Mouse (Mus musculus) heart, embryonic 10.5 days (tissue): ENCODE measurements at regions not wholly inside any gene's neighbourhood (a gene's known extent, or its start where the extent isn't known, plus 50 kb on each side); places are given as distances from the start of the nearest gene placed in this dataset.
"Not testable (repeated sequence)": the region's sequence is repeated elsewhere in the genome, so short reads cannot be mapped to it uniquely, and the experiment has no call there.

Source experiments
- DNase-seq: peaks from one replicate; pipeline ENCODE4 v3.0.0-alpha.2; 2017; ENCODE audit warnings: low spot score
- H3K27ac ChIP-seq: fragments of 300-500 bp; sonication (generic); 2 replicates; pipeline ENCODE4 v1.5.1; 2016; ENCODE audit warnings: mild to moderate bottlenecking
- H3K27me3 ChIP-seq: fragments of 300-500 bp; sonication (generic); 2 replicates; pipeline ENCODE4 v1.6.1; 2016; ENCODE audit warnings: mild to moderate bottlenecking; ENCODE audit not compliant: poor library complexity, insufficient read depth, severe bottlenecking
- H3K36me3 ChIP-seq: fragments of 300-500 bp; sonication (generic); 2 replicates; pipeline ENCODE4 v1.6.1; 2016; ENCODE audit warnings: mild to moderate bottlenecking, moderate library complexity
- H3K4me1 ChIP-seq: fragments of 300-500 bp; sonication (generic); 2 replicates; pipeline ENCODE4 v1.6.1; 2016; ENCODE audit warnings: mild to moderate bottlenecking
- H3K4me3 ChIP-seq: fragments of 300-500 bp; sonication (generic); 2 replicates; pipeline ENCODE4 v1.5.1; 2016; ENCODE audit warnings: mild to moderate bottlenecking, moderate library complexity
- H3K9me3 ChIP-seq: fragments of 300-500 bp; sonication (generic); 2 replicates; pipeline ENCODE4 v1.6.1; 2016; ENCODE audit warnings: mild to moderate bottlenecking, moderate library complexity
- WGBS: fragments of 180-500 bp; shearing (Covaris S2); methylation state at CpG from one replicate; pipeline ENCODE4 v1.1.7; 2016; 5-methylcytosine and 5-hydroxymethylcytosine counted together

DNA sequence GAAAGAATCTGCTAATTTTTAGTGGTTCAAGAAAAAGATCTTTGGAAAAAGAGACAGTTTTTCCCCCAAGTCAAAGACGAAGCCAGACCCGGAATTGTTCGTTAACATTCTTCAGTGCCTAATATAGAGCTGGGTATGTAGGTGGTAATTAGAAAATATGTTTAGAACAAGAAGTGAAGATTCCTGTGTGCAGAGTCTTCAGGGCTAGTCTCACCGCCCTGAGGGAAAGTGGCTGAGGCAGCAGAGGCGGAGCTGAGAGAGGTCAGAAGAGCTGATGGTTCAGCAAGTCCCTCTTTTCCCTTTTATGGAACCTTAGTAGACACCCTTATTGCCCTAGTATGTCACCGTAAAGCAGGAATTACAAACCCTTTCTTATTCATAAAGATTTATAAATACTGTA lies 232.0 kb downstream of the Pten start:
- 77% methylated on average over 6 of the region's 6 CpGs for WGBS
- DNase-seq = no peak
- H3K36me3 ChIP-seq = no peaks in the 10 kb centered on the region
- H3K27me3 ChIP-seq = no peaks in the 10 kb centered on the region
- no peaks in the 10 kb centered on the region for H3K9me3 ChIP-seq
- H3K27ac ChIP-seq = no peak overlapping the region
- no peaks in the 10 kb centered on the region for H3K4me1 ChIP-seq
- no peak overlapping the region for H3K4me3 ChIP-seq

- Histone ChIP-seq H3K36me3 (no peaks in the 10 kb centered on the region), H3K4me1 (no peaks in the 10 kb centered on the region), H3K9me3 (no peaks in the 10 kb centered on the region), H3K4me3 (no peak overlapping the region), H3K27ac (no peak overlapping the region), H3K27me3 (no peaks in the 10 kb centered on the region)
- 75% methylated on average over 6 of the region's 6 CpGs for WGBS
- no peak for DNase-seq
These were observed 233.3 kb downstream of the Pten start for GRCm38 (mm10) chr19:32990576-32990975.

- no peak for DNase-seq
- WGBS = 73% methylated on average over 3 of the region's 3 CpGs
- no peaks in the 10 kb centered on the region for H3K4me1 ChIP-seq
These were observed 241.4 kb downstream of the Pten start for GRCm38 (mm10) chr19:32998576-32999170.

DNA sequence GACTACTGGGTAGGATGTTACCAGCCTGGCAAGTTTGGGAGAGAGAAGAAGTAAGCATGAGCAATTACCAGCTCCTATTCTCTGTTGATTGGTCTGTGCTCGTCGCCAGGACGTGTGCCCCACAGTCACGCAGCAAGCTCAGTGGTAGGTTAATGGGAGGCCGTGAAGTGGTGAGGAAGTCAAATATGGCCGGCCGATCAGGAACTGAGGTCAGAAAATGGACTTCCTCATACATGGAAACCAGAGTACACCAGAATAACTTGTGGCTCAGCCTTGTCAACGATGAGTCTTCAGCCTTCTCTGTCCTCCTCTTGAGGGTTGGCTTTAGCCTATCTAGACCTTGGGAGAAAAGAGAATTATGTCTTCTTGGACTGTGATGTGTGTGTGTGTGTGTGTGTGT lies 250.3 kb downstream of the Pten start:
- Histone ChIP-seq H3K27ac (no peak overlapping the region), H3K27me3 (no peaks in the 10 kb centered on the region), H3K4me1 (no peaks in the 10 kb centered on the region), H3K9me3 (no peaks in the 10 kb centered on the region), H3K36me3 (no peaks in the 10 kb centered on the region), H3K4me3 (no peak overlapping the region)
- WGBS = 88% methylated on average over 8 of the region's 8 CpGs
- DNase-seq = no peak

More at GRCm38 (mm10) chr19:32998576-32999170, 241.4 kb downstream of the Pten start:
- no peak overlapping the region for H3K4me3 ChIP-seq
- H3K36me3 ChIP-seq = no peaks in the 10 kb centered on the region
- no peaks in the 10 kb centered on the region for H3K27me3 ChIP-seq
- no peaks in the 10 kb centered on the region for H3K9me3 ChIP-seq
- no peak overlapping the region for H3K27ac ChIP-seq

GRCm38 (mm10) chr19:33008076-33008475 lies 250.8 kb downstream of the Pten start:
- Histone ChIP-seq H3K36me3 (no peaks in the 10 kb centered on the region), H3K4me3 (no peak overlapping the region), H3K27ac (no peak overlapping the region), H3K9me3 (no peaks in the 10 kb centered on the region), H3K27me3 (no peaks in the 10 kb centered on the region), H3K4me1 (no peaks in the 10 kb centered on the region)
- WGBS = 75% methylated on average over 4 of the region's 4 CpGs
- no peak for DNase-seq

DNA sequence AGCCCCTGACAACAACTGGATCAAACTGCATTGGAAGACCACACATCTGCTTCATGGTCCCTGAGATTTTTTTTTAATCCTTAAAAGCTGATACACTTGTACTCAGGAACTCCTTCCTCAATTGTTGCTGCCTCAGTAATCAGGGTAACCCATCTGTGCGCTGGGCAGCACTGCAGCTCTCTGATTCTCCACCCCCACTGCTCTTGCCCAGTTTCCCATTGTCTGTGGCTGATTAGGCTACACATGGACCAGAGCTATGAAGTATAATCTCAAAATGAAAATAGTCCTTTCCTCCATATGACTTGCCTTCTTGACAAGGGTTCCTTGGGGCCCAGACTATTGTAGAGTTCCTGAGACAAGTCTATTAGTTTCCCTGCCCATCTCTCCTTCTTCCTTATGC lies 251.5 kb downstream of the Pten start:
- no peaks in the 10 kb centered on the region for H3K36me3 ChIP-seq
- H3K9me3 ChIP-seq = no peaks in the 10 kb centered on the region
- H3K27me3 ChIP-seq = no peaks in the 10 kb centered on the region
- 80% methylated on average over 1 of the region's 1 CpGs for WGBS
- DNase-seq = no peak
- H3K4me1 ChIP-seq = no peaks in the 10 kb centered on the region
- H3K27ac ChIP-seq = no peak overlapping the region
- H3K4me3 ChIP-seq = no peak overlapping the region

GRCm38 (mm10) chr19:33010886-33011446 lies 253.7 kb downstream of the Pten start:
- H3K4me1 ChIP-seq = no peaks in the 10 kb centered on the region
- H3K36me3 ChIP-seq = no peaks in the 10 kb centered on the region
- WGBS = 84% methylated on average over 11 of the region's 11 CpGs
- H3K27me3 ChIP-seq = no peaks in the 10 kb centered on the region
- no peak overlapping the region for H3K27ac ChIP-seq
- H3K9me3 ChIP-seq = no peaks in the 10 kb centered on the region
- no peak for DNase-seq
- no peak overlapping the region for H3K4me3 ChIP-seq

GRCm38 (mm10) chr19:33014879-33015278 lies 257.6 kb downstream of the Pten start:
- not testable (repeated sequence) for H3K36me3 ChIP-seq, H3K4me1 ChIP-seq, H3K4me3 ChIP-seq, H3K9me3 ChIP-seq, H3K27me3 ChIP-seq, DNase-seq, H3K27ac ChIP-seq
- whole genome bisulfite sequencing = 81% methylated on average over 9 of the region's 9 CpGs

DNA sequence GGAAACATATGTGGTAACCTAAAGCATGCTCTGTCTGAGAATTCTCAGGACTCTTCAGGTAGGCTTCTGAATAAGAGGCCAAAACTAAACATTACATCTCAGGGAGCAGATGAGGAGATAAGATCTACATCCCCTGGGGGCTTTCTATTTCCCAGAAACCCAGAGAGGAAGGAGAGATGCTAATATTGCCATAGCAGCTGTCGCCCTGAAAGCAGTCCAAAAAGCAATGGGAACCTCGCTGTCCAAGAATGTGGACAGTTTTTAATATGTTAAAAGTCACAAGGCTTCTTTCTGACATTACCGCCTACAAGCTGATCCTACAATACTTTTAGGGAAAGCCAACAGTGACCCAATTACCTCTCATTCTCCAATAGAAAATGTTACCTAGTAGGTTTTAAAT lies 263.9 kb downstream of the Pten start:
- 80% methylated on average over 3 of the region's 3 CpGs for WGBS
- Histone ChIP-seq H3K36me3 (no peaks in the 10 kb centered on the region), H3K27ac (no peak overlapping the region), H3K9me3 (no peaks in the 10 kb centered on the region), H3K27me3 (no peaks in the 10 kb centered on the region), H3K4me1 (no peaks in the 10 kb centered on the region), H3K4me3 (no peak overlapping the region)
- DNase-seq = no peak

DNA sequence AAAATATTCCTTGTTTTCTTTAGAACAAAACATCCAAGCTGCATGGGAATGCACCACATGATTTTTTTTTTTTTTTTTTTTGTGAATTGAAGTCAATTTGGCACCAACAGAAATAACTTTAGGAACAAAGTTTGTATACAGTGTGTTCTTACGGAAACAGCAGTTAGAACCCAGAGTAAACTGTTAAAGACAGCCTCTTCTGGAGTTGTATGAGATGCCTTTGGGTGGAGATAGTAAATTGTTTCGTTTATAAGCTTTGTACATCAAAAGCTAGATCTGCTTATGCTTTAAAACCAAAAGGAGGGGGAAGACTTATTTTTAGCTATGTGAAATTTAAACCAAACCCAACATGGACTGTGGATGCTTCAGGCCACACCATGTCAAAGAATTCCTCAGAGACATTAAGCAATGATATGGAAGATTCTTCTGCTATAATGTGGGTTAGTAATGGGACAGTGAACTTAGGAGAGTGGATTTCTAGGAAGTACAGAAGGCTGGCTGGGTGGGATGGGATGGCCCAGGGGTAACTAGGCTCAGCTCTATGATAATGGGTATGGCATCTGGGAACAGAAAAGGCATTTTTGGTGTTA lies 265.6 kb downstream of the Pten start:
- no peak for DNase-seq
- no peaks in the 10 kb centered on the region for H3K27me3 ChIP-seq
- H3K4me3 ChIP-seq = no peak overlapping the region
- no peak overlapping the region for H3K27ac ChIP-seq
- 76% methylated on average over 2 of the region's 2 CpGs for WGBS
- no peaks in the 10 kb centered on the region for H3K9me3 ChIP-seq
- no peaks in the 10 kb centered on the region for H3K4me1 ChIP-seq
- no peaks in the 10 kb centered on the region for H3K36me3 ChIP-seq

GRCm38 (mm10) chr19:33029688-33030444 lies 272.6 kb downstream of the Pten start:
- WGBS = 74% methylated on average over 5 of the region's 5 CpGs

DNA sequence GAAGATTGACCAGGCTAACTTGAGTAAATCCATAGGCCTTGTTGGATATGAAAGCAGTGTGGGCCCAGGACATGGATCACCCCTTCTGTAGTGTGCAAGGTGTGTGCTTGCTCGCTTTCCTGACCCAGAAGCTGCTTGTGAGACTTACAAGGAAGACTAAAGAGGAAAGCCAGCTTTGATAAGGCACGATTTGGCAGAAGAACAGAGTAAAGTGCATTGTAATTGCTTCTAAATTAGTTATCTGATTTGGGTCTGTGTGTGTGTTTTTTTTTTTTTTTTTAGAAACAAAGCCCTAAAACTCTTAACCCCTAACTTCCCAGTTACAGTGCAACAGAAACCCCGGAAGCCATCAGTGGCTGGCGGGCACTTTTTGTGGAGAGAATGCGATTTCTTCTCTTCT lies 283.2 kb downstream of the Pten start:
- 51% methylated on average over 5 of the region's 5 CpGs for WGBS
- Histone ChIP-seq H3K27me3 (no peaks in the 10 kb centered on the region), H3K4me3 (no peak overlapping the region), H3K27ac (no peak overlapping the region), H3K9me3 (no peaks in the 10 kb centered on the region), H3K36me3 (no peaks in the 10 kb centered on the region), H3K4me1 (no peaks in the 10 kb centered on the region)
- DNase-seq = no peak

More at GRCm38 (mm10) chr19:33029688-33030444, 272.6 kb downstream of the Pten start:
- Histone ChIP-seq H3K27ac (no peak overlapping the region), H3K27me3 (no peaks in the 10 kb centered on the region), H3K36me3 (no peaks in the 10 kb centered on the region), H3K9me3 (no peaks in the 10 kb centered on the region), H3K4me3 (no peak overlapping the region), H3K4me1 (0 out of 2 replicates have a peak, but pooled peaks cover 2% of the 10 kb centered on the region)
- DNase-seq = no peak

DNA sequence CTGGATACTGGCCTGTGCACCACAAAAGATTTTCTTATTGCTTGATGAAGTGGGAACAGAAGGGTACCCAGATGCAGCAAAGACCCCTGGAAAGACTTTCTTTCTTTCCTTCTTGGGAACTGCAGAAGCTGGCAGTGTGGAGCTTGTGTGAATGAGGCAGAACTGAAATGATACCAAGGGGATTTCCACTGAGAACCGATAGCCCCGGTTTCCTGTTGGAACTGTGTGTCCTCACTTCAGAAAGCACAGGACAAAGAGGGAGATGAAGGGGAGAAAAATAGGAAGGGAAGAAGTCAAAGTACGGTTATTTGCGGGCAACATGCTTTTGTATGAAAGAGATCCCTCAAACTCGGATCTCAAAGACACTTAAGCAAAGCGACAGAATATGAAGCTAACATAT lies 283.7 kb downstream of the Pten start:
- no peak overlapping the region for H3K27ac ChIP-seq
- DNase-seq = no peak
- H3K27me3 ChIP-seq = no peaks in the 10 kb centered on the region
- H3K36me3 ChIP-seq = no peaks in the 10 kb centered on the region
- H3K4me3 ChIP-seq = no peak overlapping the region
- H3K4me1 ChIP-seq = no peaks in the 10 kb centered on the region
- 71% methylated on average over 6 of the region's 6 CpGs for WGBS
- H3K9me3 ChIP-seq = no peaks in the 10 kb centered on the region
